Mouse (Mus musculus) limb, embryonic 11.5 days (tissue): ENCODE results near the gene Gm20604. TPM values are rescaled to one million over a fixed set of nuclear protein-coding genes. Genes with fewer than 3 reads are reported as not detected.

Source experiments
- ATAC-seq: fragments of 200-750 bp; cut with Nextera tagmentation; 2 replicates; pipeline ENCODE4 v1.8.0; 2017; ENCODE audit warnings: low read depth; ENCODE audit not compliant: insufficient number of reproducible peaks, low FRiP score, low TSS enrichment
- DNase-seq: peaks from one replicate; pipeline ENCODE4 v3.0.0-alpha.2; 2015; ENCODE audit warnings: low spot score
- H3K27ac ChIP-seq: fragments of 300-500 bp; sonication (generic); replicated peaks from 2 replicates; pipeline ENCODE4 v1.5.1; 2014; ENCODE audit warnings: low read depth, mild to moderate bottlenecking, low read length
- H3K27me3 ChIP-seq: fragments of 300-500 bp; sonication (generic); 2 replicates; pipeline ENCODE4 v1.6.1; 2014; ENCODE audit warnings: mild to moderate bottlenecking, low read length, mixed read lengths; ENCODE audit not compliant: control insufficient read depth, insufficient read depth
- H3K36me3 ChIP-seq: fragments of 300-500 bp; sonication (generic); 2 replicates; pipeline ENCODE4 v1.6.1; 2014; ENCODE audit warnings: mild to moderate bottlenecking, low read length, moderate library complexity, mixed read lengths; ENCODE audit not compliant: control insufficient read depth, insufficient read depth
- H3K4me1 ChIP-seq: fragments of 300-500 bp; sonication (generic); 2 replicates; pipeline ENCODE4 v1.6.1; 2014; ENCODE audit warnings: low read length, mixed read lengths; ENCODE audit not compliant: control insufficient read depth, insufficient read depth
- H3K4me2 ChIP-seq: fragments of 300-500 bp; sonication (generic); 2 replicates; pipeline ENCODE4 v1.6.1; 2014; ENCODE audit warnings: low read depth, mild to moderate bottlenecking, moderate library complexity; ENCODE audit not compliant: severe bottlenecking
- H3K4me3 ChIP-seq: fragments of 300-500 bp; sonication (generic); 2 replicates; pipeline ENCODE4 v1.5.1; 2014; ENCODE audit warnings: low read depth, low read length
- H3K9ac ChIP-seq: fragments of 300-500 bp; sonication (generic); 2 replicates; pipeline ENCODE4 v1.6.1; 2014; ENCODE audit warnings: mild to moderate bottlenecking, low read length
- H3K9me3 ChIP-seq: fragments of 300-500 bp; sonication (generic); 2 replicates; pipeline ENCODE4 v1.6.1; 2016; ENCODE audit warnings: low read length; ENCODE audit not compliant: control insufficient read depth
- WGBS: fragments of 180-500 bp; shearing (Covaris S2); extraction: QIAGEN DNeasy Blood & Tissue Kit; methylation state at CpG from one replicate; pipeline ENCODE4 v1.1.7; 2014; 5-methylcytosine and 5-hydroxymethylcytosine counted together
- polyA plus RNA-seq: library from polyadenylated mRNA; unstranded; fragments of >200 nt; fragmentation: Nextera tagmentation; extraction: Ambion mirVana; gene quantifications from 2 replicates; pipeline ENCODE4 v1.2.1, GENCODE M21; 2014

Gm20604 gene
- polyA plus RNA-seq, 1 experiment from 2014 or later, result 36.8 TPM

- Histone ChIP-seq H3K27me3 (no peaks in the 10 kb centered on the region), H3K27ac (no peak overlapping the region), H3K9ac (no peak overlapping the region), H3K9me3 (no peaks in the 10 kb centered on the region), H3K36me3 (peaks cover 25% of the 10 kb centered on the region), H3K4me3 (no peak overlapping the region), H3K4me2 (no peak overlapping the region), H3K4me1 (no peaks in the 10 kb centered on the region)
- DNase-seq, result no peak
- ATAC-seq, result no peak
- 96% methylated on average over 5 of the region's 5 CpGs for WGBS
Measured at GRCm38 (mm10) chr12:102772676-102773075, 14.2 kb upstream of the Gm20604 start.

GRCm38 (mm10) chr12:102771601-102772000, 13.1 kb upstream of the Gm20604 start:
- Histone ChIP-seq H3K4me2 (no peak overlapping the region), H3K9me3 (no peaks in the 10 kb centered on the region), H3K9ac (no peak overlapping the region), H3K4me1 (no peaks in the 10 kb centered on the region), H3K4me3 (no peak overlapping the region), H3K27ac (no peak overlapping the region), H3K36me3 (peaks cover 23% of the 10 kb centered on the region), H3K27me3 (no peaks in the 10 kb centered on the region)
- DNase-seq (no peak), ATAC-seq (no peak)
- WGBS, result 96% methylated on average over 8 of the region's 8 CpGs

GRCm38 (mm10) chr12:102769000-102769399, 10.5 kb upstream of the Gm20604 start:
- H3K27ac ChIP-seq, result no peak overlapping the region
- H3K4me2 ChIP-seq, result no peak overlapping the region
- H3K36me3 ChIP-seq, result peaks cover 19% of the 10 kb centered on the region
- H3K27me3 ChIP-seq, result no peaks in the 10 kb centered on the region
- no peak overlapping the region for H3K9ac ChIP-seq
- 94% methylated on average over 4 of the region's 4 CpGs for WGBS
- H3K4me3 ChIP-seq, result no peak overlapping the region
- DNase-seq (no peak), ATAC-seq (no peak)
- no peaks in the 10 kb centered on the region for H3K4me1 ChIP-seq
- H3K9me3 ChIP-seq, result no peaks in the 10 kb centered on the region

GRCm38 (mm10) chr12:102763696-102764095, 5.2 kb upstream of the Gm20604 start:
- Histone ChIP-seq H3K4me3 (no peak overlapping the region), H3K9ac (no peak overlapping the region), H3K27me3 (no peaks in the 10 kb centered on the region), H3K36me3 (peaks cover 2% of the 10 kb centered on the region; the same call in 1 of the 2 replicates), H3K9me3 (no peaks in the 10 kb centered on the region), H3K4me1 (peaks cover 6% of the 10 kb centered on the region; the same call in 1 of the 2 replicates), H3K27ac (no peak overlapping the region), H3K4me2 (no peak overlapping the region)
- DNase-seq, result no peak
- ATAC-seq, result no peak

- Histone ChIP-seq H3K4me2 (no peak overlapping the region), H3K9me3 (no peaks in the 10 kb centered on the region), H3K27me3 (no peaks in the 10 kb centered on the region), H3K27ac (no peak overlapping the region), H3K4me1 (peaks cover 6% of the 10 kb centered on the region; the same call in 1 of the 2 replicates), H3K36me3 (peaks cover 2% of the 10 kb centered on the region; the same call in 1 of the 2 replicates), H3K4me3 (no peak overlapping the region), H3K9ac (no peak overlapping the region)
- no peak for ATAC-seq
- WGBS, result 89% methylated on average over 3 of the region's 3 CpGs
- DNase-seq, result no peak
Measured at GRCm38 (mm10) chr12:102761668-102762067, 3.2 kb upstream of the Gm20604 start.

- peak overlapping the region; percentile 71 for H3K4me2 ChIP-seq
- H3K9me3 ChIP-seq, result no peaks in the 10 kb centered on the region
- H3K27me3 ChIP-seq, result no peaks in the 10 kb centered on the region
- ATAC-seq, result no peak
- peaks cover 2% of the 10 kb centered on the region; the same call in 1 of the 2 replicates for H3K36me3 ChIP-seq
- H3K9ac ChIP-seq, result peak overlapping the region; percentile 73
- peaks cover 6% of the 10 kb centered on the region; the same call in 1 of the 2 replicates for H3K4me1 ChIP-seq
- 2% methylated on average over 5 of the region's 5 CpGs for WGBS
- DNase-seq, result no peak
- H3K27ac ChIP-seq, result no peak overlapping the region
- H3K4me3 ChIP-seq, result peak overlapping the region; percentile 73
Measured at GRCm38 (mm10) chr12:102758936-102759335, 464 bp upstream of the Gm20604 start.

- Histone ChIP-seq H3K36me3 (no peaks in the 10 kb centered on the region), H3K9me3 (no peaks in the 10 kb centered on the region), H3K4me2 (peak within 1 kb of the TSS; percentile 71), H3K27me3 (no peaks in the 10 kb centered on the region), H3K9ac (peak within 1 kb of the TSS; percentile 82), H3K27ac (peak within 1 kb of the TSS; percentile 63), H3K4me3 (peak within 1 kb of the TSS; percentile 73), H3K4me1 (peaks cover 6% of the 10 kb centered on the region; the same call in 1 of the 2 replicates)
- peak; percentile 97 for DNase-seq
- peak; percentile 95 for ATAC-seq
- WGBS, result under 1% methylated on average over 71 of the region's 73 CpGs
Measured at GRCm38 (mm10) chr12:102757689-102758402, 626 bp downstream of the Gm20604 start, which contains the start of the genes Gm28051, Gon7 and Ubr7. TSS of gene Gm28051 (minus strand) at chr12:102757765. TSS of gene Gon7 (minus strand) at chr12:102757803. TSS of gene Ubr7 (plus strand) at chr12:102757967.

GRCm38 (mm10) chr12:102757055-102757688, 1.3 kb downstream of the Gm20604 start:
- 2% methylated on average over 46 of the region's 46 CpGs for WGBS
- Histone ChIP-seq H3K27ac (peak overlapping the region; percentile 63), H3K4me1 (peaks cover 6% of the 10 kb centered on the region; the same call in 1 of the 2 replicates), H3K9me3 (no peaks in the 10 kb centered on the region), H3K4me2 (peak overlapping the region; percentile 70), H3K9ac (peak overlapping the region; percentile 82), H3K4me3 (peak overlapping the region; percentile 73), H3K36me3 (no peaks in the 10 kb centered on the region), H3K27me3 (no peaks in the 10 kb centered on the region)
- no peak for DNase-seq
- peak; percentile 85 for ATAC-seq
